Mouse (Mus musculus): ENCODE data around the gene Lman2. TPM values are rescaled to one million over a fixed set of nuclear protein-coding genes. Genes with fewer than 3 reads are reported as not detected.

Gene Lman2
- total RNA-seq (2023) = 10 to 100 TPM; 77.1 to 89.8 TPM

DNA sequence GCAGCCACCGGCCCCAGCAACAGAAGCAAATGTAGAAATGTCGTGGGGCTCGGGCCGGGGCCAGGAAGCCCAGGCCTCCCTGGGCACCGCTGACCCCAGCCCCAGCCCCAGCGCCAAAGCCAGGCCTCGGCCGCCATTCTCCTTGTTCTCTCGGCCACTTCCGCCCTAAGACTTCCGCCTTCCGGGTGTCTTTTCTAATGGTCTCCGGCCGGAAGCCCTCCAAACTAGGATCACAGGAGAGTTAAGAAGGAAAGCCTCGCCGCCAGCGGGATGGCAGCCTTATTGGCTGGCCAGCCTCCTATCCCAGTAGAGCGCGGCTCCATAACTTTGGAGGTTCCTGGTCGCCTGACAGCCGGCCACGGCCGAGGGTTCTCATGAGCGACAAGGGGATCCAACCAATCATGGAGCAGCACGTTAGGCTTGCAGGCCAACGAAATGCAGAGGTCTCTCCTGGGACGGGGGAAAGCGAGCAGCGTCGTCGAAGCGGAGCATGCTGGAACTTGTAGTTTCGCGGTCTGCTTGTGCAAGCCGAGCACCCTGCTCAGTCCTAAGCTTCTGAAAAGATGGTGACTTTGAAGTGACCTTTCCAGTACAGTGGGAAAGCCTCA, at the start of gene Lman2:
TSS of gene Lman2 (minus strand) at position 331 of the 608 bp plus-strand sequence.

GRCm38 (mm10) chr13:55398088-55398487, 35.5 kb upstream of the Lman2 start, which contains the start of gene Slc34a1:
Gene Slc34a1 (plus strand): TSS chr13:55398187.

GRCm38 (mm10) chr13:55369531-55370114, 7.0 kb upstream of the Lman2 start, which contains the start of gene Rgs14:
Gene Rgs14 (plus strand): TSS chr13:55369732.

DNA sequence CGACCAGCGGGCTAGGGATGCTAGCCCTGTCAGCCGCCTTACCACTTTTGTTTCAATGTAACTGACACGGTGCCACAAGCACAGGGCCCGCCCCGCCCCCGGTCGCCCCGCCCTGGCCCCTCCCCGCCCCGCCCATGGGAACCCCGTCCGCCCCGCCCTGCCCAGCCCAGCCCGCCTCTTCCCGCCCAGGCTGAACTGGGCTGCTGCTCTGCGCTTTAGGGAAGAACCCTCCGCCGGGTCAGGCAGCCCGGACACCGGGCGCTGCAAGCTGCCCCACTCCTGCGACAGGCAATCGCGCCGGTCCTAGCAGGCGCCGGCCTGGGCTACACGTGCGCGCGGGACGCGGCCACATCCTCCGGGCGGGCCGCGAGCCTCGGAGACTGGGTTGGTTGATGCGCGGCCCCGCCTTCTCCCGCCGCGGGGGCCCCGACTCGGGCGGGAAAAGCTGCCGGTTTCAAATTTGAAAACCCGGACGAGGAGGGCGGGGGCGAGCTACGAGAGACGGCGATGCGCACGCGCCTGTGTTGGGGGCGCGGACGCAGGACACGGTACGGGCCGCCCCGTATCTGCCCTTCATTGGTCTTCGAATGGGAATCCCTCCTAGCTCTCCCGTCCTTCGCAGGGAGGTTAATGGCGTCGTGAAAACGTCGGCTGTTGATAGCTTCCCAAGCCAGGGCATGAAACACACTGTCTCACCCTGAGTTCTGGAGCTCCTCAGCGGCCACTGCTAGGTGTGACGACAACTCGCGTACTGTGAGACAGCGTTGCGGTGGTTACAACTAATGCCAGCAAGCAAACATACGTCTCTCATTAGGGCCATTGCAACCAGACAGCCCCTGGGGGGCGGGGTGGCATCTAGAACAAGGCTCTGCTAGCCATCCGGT, 32.7 kb downstream of the Lman2 start, which contains the start of gene Mxd3:
TSS of gene Mxd3 (minus strand) at position 141 of the 884 bp plus-strand sequence.

DNA sequence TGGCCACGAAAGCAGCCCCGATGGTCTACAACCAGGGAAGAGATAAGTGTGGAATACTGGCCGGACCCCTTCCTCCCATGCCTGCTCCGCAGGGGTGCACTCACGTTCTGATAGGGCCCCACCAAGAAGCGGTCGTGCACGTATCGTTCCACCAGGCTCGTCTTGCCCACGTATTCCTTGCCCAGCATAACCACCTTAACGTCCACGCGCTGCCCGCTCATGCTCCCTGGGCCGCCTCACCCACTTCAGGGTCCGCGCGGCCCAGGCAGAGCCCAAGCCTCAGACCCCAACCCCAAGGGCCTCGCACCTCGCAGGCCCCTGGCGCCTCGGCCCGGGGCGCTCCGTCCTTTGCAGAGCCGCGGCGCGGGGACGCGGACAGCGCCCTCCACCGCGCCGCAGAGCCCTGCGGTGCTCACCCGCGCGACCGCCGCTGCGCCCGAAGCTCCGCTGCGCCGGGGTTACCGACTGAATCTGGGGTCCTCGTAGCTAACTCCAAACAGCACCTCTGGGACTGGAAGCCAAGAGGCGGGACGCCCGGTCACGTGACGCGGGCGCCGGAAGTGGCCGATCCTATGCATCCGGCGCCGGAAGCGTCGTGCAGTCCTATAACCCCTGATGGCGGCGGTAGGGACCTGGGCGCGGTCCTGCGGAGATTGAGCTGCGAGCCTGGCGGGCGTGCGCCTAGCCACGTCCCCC, 41.0 kb downstream of the Lman2 start, which contains the start of gene Rab24:
TSS of gene Rab24 (minus strand) at position 513 of the 696 bp plus-strand sequence.

GRCm38 (mm10) chr13:55319931-55320533, 42.6 kb downstream of the Lman2 start, which contains the start of gene Prelid1:
Gene Prelid1 (plus strand): TSS chr13:55320500.

Other genes with a start within 250 kb of the Lman2 start
- not detected for gene Gm17617, start 229.2 kb downstream of the Lman2 start, total RNA-seq (2023)
- not detected for gene Fgfr4, start 210.1 kb downstream of the Lman2 start, total RNA-seq (2023)
- 100 to 1,000 TPM in 1 of 2 experiments, 10 to 100 TPM in 1; 99.7 to 103 TPM for gene Nsd1, start 153.0 kb downstream of the Lman2 start, total RNA-seq (2023)
- 100 to 1,000 TPM; 196 to 208 TPM for gene Prelid1, start 42.3 kb downstream of the Lman2 start, total RNA-seq (2023)
- gene Rab24, start 40.8 kb downstream of the Lman2 start, total RNA-seq (2023) = 10 to 100 TPM; 73.9 to 75.8 TPM
- gene Mxd3, start 33.0 kb downstream of the Lman2 start, total RNA-seq (2023) = 10 to 100 TPM; 15.2 to 16.0 TPM
- gene Rgs14, start 6.9 kb upstream of the Lman2 start, total RNA-seq (2023) = 100 to 1,000 TPM; 106 to 113 TPM
- not detected for gene Slc34a1, start 35.4 kb upstream of the Lman2 start, total RNA-seq (2023)
- not detected for gene Pfn3, start 52.4 kb upstream of the Lman2 start, total RNA-seq (2023)
- gene F12, start 64.0 kb upstream of the Lman2 start, total RNA-seq (2023) = 1 to 10 TPM; 2.2 TPM
- gene Grk6, start 82.3 kb upstream of the Lman2 start, total RNA-seq (2023) = 100 to 1,000 TPM; 211 to 221 TPM
- 10 to 100 TPM in 1 of 2 experiments, 1 to 10 TPM in 1; 8.3 to 10.5 TPM for gene Prr7, start 101.5 kb upstream of the Lman2 start, total RNA-seq (2023)
- gene Dbn1, start 125.3 kb upstream of the Lman2 start, total RNA-seq (2023) = under 1 TPM; 0.20 to 0.47 TPM
- gene Pdlim7, start 150.9 kb upstream of the Lman2 start, total RNA-seq (2023) = 100 to 1,000 TPM; 107 to 126 TPM
- 100 to 1,000 TPM; 326 to 337 TPM for gene Dok3, start 166.5 kb upstream of the Lman2 start, total RNA-seq (2023)
- 10 to 100 TPM; 36.1 to 39.6 TPM for gene Ddx41, start 173.9 kb upstream of the Lman2 start, total RNA-seq (2023)
- 10 to 100 TPM; 84.2 to 84.9 TPM for gene Fam193b, start 208.3 kb upstream of the Lman2 start, total RNA-seq (2023)
- gene Tmed9, start 210.9 kb upstream of the Lman2 start, total RNA-seq (2023) = 10 to 100 TPM; 61.5 to 73.1 TPM
- 10 to 100 TPM in 1 of 2 experiments, 1 to 10 TPM in 1; 10.0 to 10.5 TPM for gene B4galt7, start 237.1 kb upstream of the Lman2 start, total RNA-seq (2023)

Measured in neutrophil, adult 59 days (primary cell).